Mouse (Mus musculus) right cerebral cortex, postnatal 4 days (tissue): Measurements from ENCODE around the gene Oas1d.
"Not testable (repeated sequence)": the region's sequence is repeated elsewhere in the genome, so short reads cannot be mapped to it uniquely, and the experiment has no call there.

ENCODE experiments used
- DNase-seq: peaks from one replicate; pipeline ENCODE4 v3.0.0-alpha.2; 2022

Gene Oas1d

GRCm38 (mm10) chr5:120902056-120902455 lies 12.3 kb upstream of the Oas1d start:
- no peak for DNase-seq

DNA sequence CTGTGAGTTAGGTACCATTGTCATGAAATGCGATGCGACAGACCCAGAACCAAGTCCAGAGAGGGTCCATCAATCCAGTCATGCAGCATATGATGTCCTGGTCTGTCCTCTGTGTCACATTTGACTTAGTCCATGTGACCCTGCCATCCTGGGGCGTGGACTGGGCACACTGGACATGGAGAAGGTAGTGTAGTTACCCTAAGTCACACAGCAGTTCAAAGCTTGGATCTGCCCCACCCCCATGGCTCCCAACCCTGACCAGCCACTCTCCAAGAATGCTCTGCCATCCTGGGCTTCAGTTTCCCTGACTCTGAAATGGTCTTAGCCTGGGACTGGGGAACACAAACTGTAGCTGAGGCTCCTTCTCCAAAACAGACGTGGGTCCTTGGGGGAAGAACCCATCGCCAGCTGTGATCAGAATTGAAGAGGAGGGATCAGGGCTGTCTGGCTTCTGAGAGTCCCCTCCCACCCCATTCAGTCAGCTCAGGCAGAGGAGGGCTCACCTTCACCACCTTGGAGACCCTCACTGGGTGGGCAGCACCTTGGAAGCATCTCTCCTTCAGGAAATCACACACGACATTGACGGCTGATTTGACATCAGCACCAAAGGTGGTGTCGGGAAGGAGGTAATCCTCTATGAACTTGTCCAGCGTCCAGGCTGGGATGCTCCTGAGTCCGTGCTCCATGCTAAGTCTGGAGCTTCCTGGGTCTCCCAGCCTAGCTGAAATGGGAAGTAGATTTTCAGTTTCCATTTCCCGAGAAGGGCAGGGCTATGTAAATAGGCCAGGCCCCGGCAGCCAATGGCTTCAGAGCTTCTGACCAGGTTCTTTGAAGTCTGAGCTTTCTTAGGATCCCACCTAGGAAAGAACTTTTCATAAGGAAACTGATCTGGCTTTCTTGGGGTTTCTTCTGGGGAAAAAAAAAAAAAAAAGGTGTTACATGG lies 7.3 kb upstream of the Oas1d start, which contains the start of gene Oas1a:
Oas1a (minus strand) TSS at position 731 of the 943 bp plus-strand sequence.
- not testable (repeated sequence) for DNase-seq

DNA sequence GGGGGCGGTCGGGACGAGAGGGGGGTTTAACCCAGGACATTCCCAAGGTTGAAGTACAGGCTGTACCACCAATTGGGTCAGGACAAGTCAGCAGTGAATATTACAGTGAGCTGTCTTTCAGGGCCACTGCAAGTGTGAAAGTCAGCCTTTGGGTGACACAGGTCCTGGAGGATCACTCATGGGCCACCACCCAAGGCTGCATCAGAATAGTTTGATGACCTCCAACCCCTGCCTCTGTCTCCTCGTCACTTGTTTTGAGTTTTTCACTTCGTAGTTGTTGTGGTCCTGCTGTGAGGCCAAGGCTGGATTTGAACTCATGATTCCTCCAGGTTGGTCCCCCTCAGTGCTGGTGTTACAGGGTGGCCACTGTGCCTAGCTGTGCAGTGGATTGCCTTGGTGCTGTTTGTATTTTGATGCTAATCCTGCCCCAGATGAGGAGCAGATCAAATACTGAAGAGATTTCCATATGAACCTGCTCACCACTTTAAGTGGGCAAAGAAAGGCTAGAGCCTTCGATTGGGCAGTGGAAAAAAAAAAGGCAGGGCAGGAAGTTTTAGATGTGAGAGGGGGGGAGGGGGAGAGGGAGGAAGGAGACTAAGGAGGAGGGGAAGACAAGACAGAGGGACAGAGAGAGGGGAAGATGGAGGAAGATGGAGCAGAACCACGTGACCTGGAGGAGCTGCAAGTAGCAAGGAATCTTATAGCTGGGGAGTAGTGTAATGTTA lies 6.0 kb upstream of the Oas1d start:
- no peak for DNase-seq

DNA sequence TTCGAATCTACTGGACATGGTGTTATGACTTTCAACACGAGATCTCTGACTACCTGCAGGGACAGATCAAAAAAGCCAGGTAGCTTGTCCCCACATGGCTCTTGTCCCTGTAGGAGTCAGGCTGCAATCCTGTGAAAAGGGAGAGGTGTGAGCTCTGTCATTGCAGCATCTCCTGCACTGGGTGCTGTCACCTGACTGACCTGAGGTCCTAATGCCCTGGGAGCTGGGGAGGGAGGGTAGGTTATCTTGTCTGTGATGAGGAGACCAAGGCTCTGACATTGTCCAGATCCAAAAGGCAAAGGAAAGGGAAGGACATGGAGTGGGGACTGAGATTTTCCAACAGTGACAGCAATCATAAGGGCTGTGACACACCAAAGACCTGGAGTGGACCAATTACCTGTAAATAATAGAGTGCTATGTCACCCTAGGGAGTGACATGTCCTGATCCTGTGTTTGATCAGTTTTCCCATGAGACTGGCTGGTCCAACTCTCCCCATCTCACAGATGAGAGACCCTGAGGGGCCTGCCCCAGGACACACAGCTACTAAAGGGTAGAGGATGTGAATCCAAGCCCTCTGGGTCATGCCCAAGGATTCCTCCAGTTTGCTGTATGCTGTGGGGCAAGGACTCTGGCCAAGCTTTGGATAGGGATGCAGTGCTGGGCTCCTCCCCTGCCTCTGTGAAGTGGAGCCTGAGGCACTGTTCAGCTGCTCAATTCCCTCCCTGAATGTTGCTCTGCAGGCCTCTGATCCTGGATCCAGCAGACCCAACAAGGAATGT lies 5.0 kb downstream of the Oas1d start:
- DNase-seq, result not testable (repeated sequence)

- no peak for DNase-seq
Observed at GRCm38 (mm10) chr5:120920296-120920695, 6.0 kb downstream of the Oas1d start.

DNA sequence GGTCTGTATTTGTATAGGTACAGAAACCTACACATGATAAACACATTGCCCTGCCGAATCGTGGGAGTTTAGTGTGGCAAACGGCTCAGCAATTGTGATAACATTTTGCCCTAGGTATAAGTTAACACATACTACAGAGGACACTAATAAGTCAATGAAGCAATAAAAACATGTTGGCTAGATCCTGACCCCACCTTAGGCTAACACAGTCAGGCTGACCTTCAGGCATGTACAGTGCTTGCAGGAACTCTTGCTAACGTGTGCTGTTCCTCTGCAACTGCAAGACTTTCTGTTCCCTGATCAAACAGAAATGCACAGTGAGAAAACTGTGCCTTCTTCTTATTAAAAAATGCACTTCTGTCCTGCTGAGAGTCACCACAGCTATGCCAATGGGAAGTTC lies 9.6 kb downstream of the Oas1d start:
- no peak for DNase-seq

DNA sequence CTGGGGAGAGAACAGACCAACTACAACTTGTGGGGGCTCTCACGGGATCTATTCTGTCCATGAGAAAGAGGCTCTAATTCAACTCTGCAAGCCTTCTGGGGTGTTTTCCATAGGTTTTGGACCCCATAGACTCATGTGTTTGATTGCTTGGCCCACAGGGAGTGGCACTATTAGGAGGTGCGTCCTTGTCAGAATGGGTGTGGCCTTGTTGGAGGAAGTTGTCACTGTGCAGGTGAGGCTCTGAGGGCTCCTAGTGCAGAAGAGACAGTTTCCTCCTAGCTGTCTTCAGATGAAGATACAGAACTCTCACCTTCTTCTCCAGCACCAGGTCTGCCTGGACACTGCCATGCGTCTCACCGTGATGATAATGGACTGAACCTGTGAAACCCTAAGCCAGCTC lies 10.2 kb downstream of the Oas1d start:
- DNase-seq, result not testable (repeated sequence)

DNA sequence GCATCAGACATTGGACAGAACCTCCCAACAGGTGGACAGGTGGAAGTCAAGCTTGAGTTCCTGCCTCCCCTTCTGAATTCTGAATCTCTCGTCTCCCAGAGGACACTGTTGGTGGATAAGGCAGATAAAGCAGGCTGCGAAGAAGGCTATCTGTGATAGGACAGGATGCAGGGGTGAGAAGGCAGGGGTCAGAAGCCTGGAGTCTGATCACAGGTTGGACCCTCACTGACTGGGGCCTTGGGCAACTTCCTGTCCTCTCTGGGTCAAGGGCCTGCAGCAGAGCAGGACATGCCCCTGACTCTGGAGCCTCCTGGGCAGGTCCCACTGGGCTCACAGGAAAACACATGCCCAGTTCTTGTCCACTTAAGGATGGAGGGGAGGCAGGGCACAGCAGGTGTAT lies 12.0 kb downstream of the Oas1d start:
- DNase-seq, result not testable (repeated sequence)

GRCm38 (mm10) chr5:120927036-120927435 lies 12.7 kb downstream of the Oas1d start:
- no peak for DNase-seq

- DNase-seq, result no peak
Observed at GRCm38 (mm10) chr5:120933966-120934365, 19.6 kb downstream of the Oas1d start.

GRCm38 (mm10) chr5:120937841-120938240 lies 23.5 kb downstream of the Oas1d start:
- DNase-seq, result no peak

GRCm38 (mm10) chr5:120938586-120938985 lies 24.2 kb downstream of the Oas1d start:
- DNase-seq, result no peak

GRCm38 (mm10) chr5:120942076-120942475 lies 27.7 kb downstream of the Oas1d start:
- no peak for DNase-seq

- DNase-seq, result no peak
Observed at GRCm38 (mm10) chr5:120952242-120952770, 38.0 kb downstream of the Oas1d start.

DNA sequence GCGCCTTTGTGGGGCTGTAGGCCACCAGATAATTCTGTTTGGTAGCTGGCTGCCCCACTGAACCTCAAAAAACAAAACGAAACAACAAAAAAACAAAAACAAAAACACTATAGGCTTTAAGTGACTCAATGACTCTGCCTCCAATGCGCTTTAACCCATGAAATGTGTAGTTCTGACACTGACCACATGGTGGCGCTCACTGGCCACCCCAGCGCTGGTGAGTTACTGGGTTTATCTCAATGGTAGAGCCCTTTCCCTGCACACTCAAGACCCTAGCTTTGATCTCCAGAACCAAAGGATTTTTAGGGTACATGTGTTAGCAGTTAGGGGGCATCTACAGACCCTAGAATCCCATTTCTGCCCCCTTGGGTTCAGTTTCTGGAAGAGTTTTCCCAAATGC lies 39.6 kb downstream of the Oas1d start:
- DNase-seq, result peak; percentile 70

- DNase-seq, result no peak
Observed at GRCm38 (mm10) chr5:120961004-120961403, 46.7 kb downstream of the Oas1d start.

DNA sequence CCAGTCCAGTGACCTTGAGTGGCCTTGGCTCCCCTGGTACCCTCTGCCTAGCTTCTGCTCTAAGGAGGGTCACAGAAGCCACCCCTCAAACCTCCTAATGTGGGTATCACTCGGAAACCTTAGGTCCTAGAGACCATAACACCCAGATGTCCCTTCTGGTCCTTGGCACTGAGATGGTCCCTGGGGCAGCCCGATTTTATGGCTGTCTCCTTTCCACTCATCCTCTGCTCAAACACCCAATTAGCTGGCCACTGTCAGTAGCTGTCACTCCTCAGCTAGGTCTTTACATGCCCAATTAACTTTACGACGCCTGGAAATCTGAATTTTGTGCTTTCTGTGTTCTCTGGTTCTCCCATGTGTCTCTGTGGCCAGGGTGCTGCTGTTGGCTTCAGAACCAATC lies 51.8 kb downstream of the Oas1d start:
- no peak for DNase-seq

DNA sequence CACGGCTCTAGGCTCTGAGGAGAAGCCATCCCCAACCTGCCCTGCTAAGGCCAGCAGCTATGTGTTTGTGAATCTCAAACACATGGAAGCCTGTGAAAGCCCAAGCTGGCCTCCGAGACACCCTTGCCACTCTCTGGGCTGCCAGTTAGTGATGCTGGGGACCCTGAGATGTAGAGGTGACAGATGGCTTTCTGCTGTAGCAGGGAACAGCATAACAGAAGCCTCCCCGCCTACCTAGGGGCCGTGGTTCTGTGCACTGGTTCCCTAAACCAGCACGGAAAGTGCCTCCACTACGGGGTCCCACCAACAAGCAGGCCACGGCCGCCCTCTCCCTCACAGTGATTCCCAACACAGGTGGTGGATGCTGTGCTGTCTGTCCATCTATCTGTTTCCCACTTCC lies 52.6 kb downstream of the Oas1d start:
- no peak for DNase-seq

- no peak for DNase-seq
Observed at GRCm38 (mm10) chr5:120967355-120968133, 53.2 kb downstream of the Oas1d start.

DNA sequence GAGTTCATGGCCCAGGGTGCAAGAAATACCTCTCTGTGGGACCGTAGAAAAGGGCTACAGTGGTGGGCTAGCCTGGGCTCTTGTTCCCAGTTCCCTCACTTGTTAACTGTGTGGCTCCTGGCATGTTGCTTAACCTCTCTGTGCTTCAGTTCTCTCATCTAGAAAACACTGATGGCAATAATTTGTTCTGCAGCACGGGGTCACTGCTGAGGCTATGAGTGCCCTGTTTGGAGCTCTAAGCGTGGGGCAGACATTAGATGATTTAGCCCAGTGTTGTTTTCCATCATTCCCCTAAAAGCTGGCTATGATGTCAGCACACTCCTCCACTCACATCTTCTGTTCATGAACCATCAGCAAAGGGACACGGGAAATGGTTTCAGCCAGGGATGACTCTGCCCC lies 53.8 kb downstream of the Oas1d start:
- DNase-seq, result no peak

- no peak for DNase-seq
Observed at GRCm38 (mm10) chr5:120968799-120969198, 54.5 kb downstream of the Oas1d start.

GRCm38 (mm10) chr5:120969703-120970102 lies 55.4 kb downstream of the Oas1d start:
- peak; percentile 57 for DNase-seq
